Comparison of ENCODE assay signal across 27 mouse cellular contexts in genomic region chr4:47219393-47219792, GRCm38 (mm10).
"Had no signal": no experiment of that assay in that cellular context is flagged by ENCODE, and none has a peak within 500 bp of the region (broad histone marks: within the 10 kb centered on the region; RNA-seq: fewer than 3 reads in every experiment).

No protein-coding gene starts in this region.

- H3K36me3 ChIP-seq: heart, embryonic 13.5 days; heart, embryonic 15.5 days; hindbrain, embryonic 10.5 days; hindbrain, embryonic 12.5 days; intestine, embryonic 15.5 days; limb, embryonic 10.5 days; limb, embryonic 12.5 days; liver, embryonic 13.5 days had no signal

- H3K9ac ChIP-seq: heart, embryonic 13.5 days; heart, embryonic 15.5 days; hindbrain, embryonic 12.5 days; hindbrain, embryonic 14.5 days; intestine, embryonic 15.5 days; limb, embryonic 12.5 days; liver, embryonic 13.5 days had no signal

- H3K4me1 ChIP-seq: heart, embryonic 13.5 days; heart, embryonic 15.5 days; hindbrain, embryonic 10.5 days; hindbrain, embryonic 12.5 days; intestine, embryonic 15.5 days; limb, embryonic 10.5 days; limb, embryonic 12.5 days; liver, embryonic 13.5 days had no signal

- H3K4me3 ChIP-seq: heart, adult 2 months; heart, embryonic 13.5 days; heart, embryonic 15.5 days; hindbrain, embryonic 10.5 days; hindbrain, embryonic 12.5 days; intestine, embryonic 15.5 days; layer of hippocampus, adult 2 months; left cerebral cortex, adult 2 months; limb, embryonic 10.5 days; limb, embryonic 12.5 days; liver, embryonic 13.5 days had no signal

- H3K27ac ChIP-seq: heart, adult 2 months; heart, embryonic 13.5 days; heart, embryonic 15.5 days; hindbrain, embryonic 10.5 days; hindbrain, embryonic 12.5 days; hindbrain, embryonic 14.5 days; intestine, embryonic 15.5 days; layer of hippocampus, adult 2 months; left cerebral cortex, adult 2 months; limb, embryonic 10.5 days; limb, embryonic 12.5 days; liver, embryonic 13.5 days had no signal

- DNase-seq: gastrocnemius, postnatal 14 days; gastrocnemius, postnatal 36 days; heart, adult 2 months; heart, postnatal 14 days; heart, postnatal 36 days; kidney, adult 18-20 months; kidney, adult 8-10 months; kidney, postnatal 10 days; kidney, postnatal 25 days; kidney, postnatal 4 days; liver; liver, embryonic 13.5 days had no signal

- H3K9me3 ChIP-seq: heart, embryonic 15.5 days; hindbrain, embryonic 10.5 days; hindbrain, embryonic 12.5 days; intestine, embryonic 15.5 days; limb, embryonic 10.5 days; limb, embryonic 12.5 days; liver, embryonic 13.5 days had no signal

- ATAC-seq: hindbrain, embryonic 16.5 days; inflammation-experienced regulatory T-cells, adult 6 months; intestine, embryonic 15.5 days; intestine, postnatal 0 days had no signal

- H3K27me3 ChIP-seq: heart, embryonic 13.5 days; heart, embryonic 15.5 days; hindbrain, embryonic 12.5 days; intestine, embryonic 15.5 days; limb, embryonic 12.5 days; liver, embryonic 13.5 days had no signal

- H3K4me2 ChIP-seq: heart, embryonic 11.5 days; heart, embryonic 13.5 days; heart, embryonic 15.5 days; hindbrain, embryonic 12.5 days; hindbrain, embryonic 14.5 days; intestine, embryonic 15.5 days; limb, embryonic 12.5 days; liver, embryonic 11.5 days; liver, embryonic 13.5 days had no signal
